Mouse (Mus musculus): Measurements from ENCODE around the gene Wdr20. TPM values are rescaled to one million over a fixed set of nuclear protein-coding genes. Genes with fewer than 3 reads are reported as not detected.
A peak's percentile ranks its signal among the peaks of the same experiment; 100 is the strongest.

Gene Wdr20
- polyA plus RNA-seq, 1 experiment from 2014 or later: 21.8 TPM

GRCm38 (mm10) chr12:110782278-110782677 lies 44.5 kb downstream of the Wdr20 start:
- Histone ChIP-seq H3K4me2 (replicated peaks) (no peak overlapping the region), H3K4me1 (replicated peaks; ENCODE audit: control insufficient read depth, insufficient read depth, low read length) (no peaks in the 10 kb centered on the region), H3K27me3 (ENCODE audit: control insufficient read depth, insufficient read depth, low read length) (no peaks in the 10 kb centered on the region), H3K4me3 (replicated peaks; ENCODE audit: low read length) (no peak overlapping the region), H3K9me3 (ENCODE audit: control insufficient read depth, low read length) (no peaks in the 10 kb centered on the region), H3K9ac (no peak overlapping the region), H3K36me3 (replicated peaks; ENCODE audit: control insufficient read depth, insufficient read depth) (peaks cover 32% of the 10 kb centered on the region), H3K27ac (no peak overlapping the region)
- 93% methylated on average over 1 of the region's 1 CpGs for WGBS
- no peak for ATAC-seq (ENCODE audit: low FRiP score)
- no peak for DNase-seq (ENCODE audit: low spot score)

- H3K27ac ChIP-seq: no peak overlapping the region
- peaks cover 30% of the 10 kb centered on the region for H3K36me3 ChIP-seq (replicated peaks; ENCODE audit: control insufficient read depth, insufficient read depth)
- H3K9ac ChIP-seq: no peak overlapping the region
- H3K4me1 ChIP-seq (replicated peaks; ENCODE audit: control insufficient read depth, insufficient read depth, low read length): no peaks in the 10 kb centered on the region
- no peaks in the 10 kb centered on the region for H3K27me3 ChIP-seq (ENCODE audit: control insufficient read depth, insufficient read depth, low read length)
- 98% methylated on average over 2 of the region's 2 CpGs for WGBS
- H3K9me3 ChIP-seq (ENCODE audit: control insufficient read depth, low read length): no peaks in the 10 kb centered on the region
- H3K4me3 ChIP-seq (replicated peaks; ENCODE audit: low read length): no peak overlapping the region
- no peak for DNase-seq (ENCODE audit: low spot score)
- no peak overlapping the region for H3K4me2 ChIP-seq (replicated peaks)
- ATAC-seq (ENCODE audit: low FRiP score): no peak
Measured at GRCm38 (mm10) chr12:110784211-110784610, 46.5 kb downstream of the Wdr20 start.

GRCm38 (mm10) chr12:110786243-110786642 lies 48.5 kb downstream of the Wdr20 start:
- Histone ChIP-seq H3K27ac (no peak overlapping the region), H3K9me3 (ENCODE audit: control insufficient read depth, low read length) (no peaks in the 10 kb centered on the region), H3K4me2 (replicated peaks) (no peak overlapping the region), H3K27me3 (ENCODE audit: control insufficient read depth, insufficient read depth, low read length) (no peaks in the 10 kb centered on the region), H3K4me3 (replicated peaks; ENCODE audit: low read length) (no peak overlapping the region), H3K9ac (no peak overlapping the region), H3K4me1 (replicated peaks; ENCODE audit: control insufficient read depth, insufficient read depth, low read length) (no peaks in the 10 kb centered on the region), H3K36me3 (replicated peaks; ENCODE audit: control insufficient read depth, insufficient read depth) (peaks cover 12% of the 10 kb centered on the region; the same call in 1 of the 2 replicates)
- DNase-seq (ENCODE audit: low spot score) (no peak), ATAC-seq (ENCODE audit: low FRiP score) (no peak)
- WGBS: 82% methylated on average over 4 of the region's 4 CpGs

- H3K9ac ChIP-seq: no peak overlapping the region
- H3K9me3 ChIP-seq (ENCODE audit: control insufficient read depth, low read length): no peaks in the 10 kb centered on the region
- peaks cover 10% of the 10 kb centered on the region for H3K36me3 ChIP-seq (replicated peaks; ENCODE audit: control insufficient read depth, insufficient read depth)
- ATAC-seq (ENCODE audit: low FRiP score): no peak
- no peak overlapping the region for H3K27ac ChIP-seq
- H3K4me1 ChIP-seq (replicated peaks; ENCODE audit: control insufficient read depth, insufficient read depth, low read length): no peaks in the 10 kb centered on the region
- no peak overlapping the region for H3K4me3 ChIP-seq (replicated peaks; ENCODE audit: low read length)
- H3K4me2 ChIP-seq (replicated peaks): no peak overlapping the region
- DNase-seq (ENCODE audit: low spot score): no peak
- no peaks in the 10 kb centered on the region for H3K27me3 ChIP-seq (ENCODE audit: control insufficient read depth, insufficient read depth, low read length)
- WGBS: 85% methylated on average over 4 of the region's 4 CpGs
Measured at GRCm38 (mm10) chr12:110790580-110790979, 52.8 kb downstream of the Wdr20 start.

GRCm38 (mm10) chr12:110791026-110791425 lies 53.3 kb downstream of the Wdr20 start:
- no peaks in the 10 kb centered on the region for H3K4me1 ChIP-seq (replicated peaks; ENCODE audit: control insufficient read depth, insufficient read depth, low read length)
- no peak overlapping the region for H3K4me2 ChIP-seq (replicated peaks)
- peaks cover 10% of the 10 kb centered on the region for H3K36me3 ChIP-seq (replicated peaks; ENCODE audit: control insufficient read depth, insufficient read depth)
- H3K4me3 ChIP-seq (replicated peaks; ENCODE audit: low read length): no peak overlapping the region
- H3K9ac ChIP-seq: no peak overlapping the region
- DNase-seq (ENCODE audit: low spot score): no peak
- WGBS: 96% methylated on average over 8 of the region's 8 CpGs
- H3K27me3 ChIP-seq (ENCODE audit: control insufficient read depth, insufficient read depth, low read length): no peaks in the 10 kb centered on the region
- no peak for ATAC-seq (ENCODE audit: low FRiP score)
- no peak overlapping the region for H3K27ac ChIP-seq
- H3K9me3 ChIP-seq (ENCODE audit: control insufficient read depth, low read length): no peaks in the 10 kb centered on the region

- H3K9me3 ChIP-seq (ENCODE audit: control insufficient read depth, low read length): no peaks in the 10 kb centered on the region
- WGBS: 81% methylated on average over 6 of the region's 6 CpGs
- ATAC-seq (ENCODE audit: low FRiP score): no peak
- no peaks in the 10 kb centered on the region for H3K27me3 ChIP-seq (ENCODE audit: control insufficient read depth, insufficient read depth, low read length)
- no peak overlapping the region for H3K4me2 ChIP-seq (replicated peaks)
- no peak overlapping the region for H3K27ac ChIP-seq
- no peak overlapping the region for H3K4me3 ChIP-seq (replicated peaks; ENCODE audit: low read length)
- H3K9ac ChIP-seq: no peak overlapping the region
- no peak for DNase-seq (ENCODE audit: low spot score)
- peaks cover 10% of the 10 kb centered on the region for H3K36me3 ChIP-seq (replicated peaks; ENCODE audit: control insufficient read depth, insufficient read depth)
- H3K4me1 ChIP-seq (replicated peaks; ENCODE audit: control insufficient read depth, insufficient read depth, low read length): 0 out of 2 replicates have a peak, but pooled peaks cover 3% of the 10 kb centered on the region
Measured at GRCm38 (mm10) chr12:110795035-110795434, 57.3 kb downstream of the Wdr20 start.

GRCm38 (mm10) chr12:110796748-110797147 lies 59.0 kb downstream of the Wdr20 start:
- Histone ChIP-seq H3K9me3 (ENCODE audit: control insufficient read depth, low read length) (no peaks in the 10 kb centered on the region), H3K4me1 (replicated peaks; ENCODE audit: control insufficient read depth, insufficient read depth, low read length) (0 out of 2 replicates have a peak, but pooled peaks cover 3% of the 10 kb centered on the region), H3K36me3 (replicated peaks; ENCODE audit: control insufficient read depth, insufficient read depth) (peaks cover 10% of the 10 kb centered on the region), H3K9ac (no peak overlapping the region), H3K27ac (no peak overlapping the region), H3K27me3 (ENCODE audit: control insufficient read depth, insufficient read depth, low read length) (no peaks in the 10 kb centered on the region), H3K4me2 (replicated peaks) (no peak overlapping the region), H3K4me3 (replicated peaks; ENCODE audit: low read length) (no peak overlapping the region)
- DNase-seq (ENCODE audit: low spot score) (no peak), ATAC-seq (ENCODE audit: low FRiP score) (no peak)
- WGBS: 88% methylated on average over 6 of the region's 6 CpGs

GRCm38 (mm10) chr12:110797202-110797601 lies 59.5 kb downstream of the Wdr20 start:
- Histone ChIP-seq H3K9me3 (ENCODE audit: control insufficient read depth, low read length) (no peaks in the 10 kb centered on the region), H3K9ac (no peak overlapping the region), H3K27me3 (ENCODE audit: control insufficient read depth, insufficient read depth, low read length) (no peaks in the 10 kb centered on the region), H3K4me1 (replicated peaks; ENCODE audit: control insufficient read depth, insufficient read depth, low read length) (0 out of 2 replicates have a peak, but pooled peaks cover 3% of the 10 kb centered on the region), H3K27ac (no peak overlapping the region), H3K4me2 (replicated peaks) (no peak overlapping the region), H3K36me3 (replicated peaks; ENCODE audit: control insufficient read depth, insufficient read depth) (peaks cover 10% of the 10 kb centered on the region), H3K4me3 (replicated peaks; ENCODE audit: low read length) (no peak overlapping the region)
- ATAC-seq (ENCODE audit: low FRiP score): no peak
- no peak for DNase-seq (ENCODE audit: low spot score)
- 87% methylated on average over 6 of the region's 6 CpGs for whole genome bisulfite sequencing

GRCm38 (mm10) chr12:110797842-110798431 lies 60.2 kb downstream of the Wdr20 start:
- no peak for ATAC-seq (ENCODE audit: low FRiP score)
- Histone ChIP-seq H3K4me1 (replicated peaks; ENCODE audit: control insufficient read depth, insufficient read depth, low read length) (0 out of 2 replicates have a peak, but pooled peaks cover 3% of the 10 kb centered on the region), H3K9me3 (ENCODE audit: control insufficient read depth, low read length) (no peaks in the 10 kb centered on the region), H3K27ac (peak overlapping the region; percentile 54; the same call in 1 of the 2 replicates), H3K4me3 (replicated peaks; ENCODE audit: low read length) (no peak overlapping the region), H3K27me3 (ENCODE audit: control insufficient read depth, insufficient read depth, low read length) (no peaks in the 10 kb centered on the region), H3K4me2 (replicated peaks) (no peak overlapping the region), H3K36me3 (replicated peaks; ENCODE audit: control insufficient read depth, insufficient read depth) (peaks cover 5% of the 10 kb centered on the region; the same call in 1 of the 2 replicates), H3K9ac (no peak overlapping the region)
- WGBS: 88% methylated on average over 10 of the region's 10 CpGs
- DNase-seq (ENCODE audit: low spot score): no peak

Measured in hindbrain, embryonic 14.5 days (tissue).